Mouse (Mus musculus) embryonic fibroblast, embryonic 13.5 days (primary cell): ENCODE results near the gene Cilp2. TPM values are rescaled to one million over a fixed set of nuclear protein-coding genes. Genes with fewer than 3 reads are reported as not detected.

Experiments
- H3K27ac ChIP-seq: 2 replicates; pipeline ENCODE4 v1.5.1; 2012; ENCODE audit warnings: low read length, control low read depth, inconsistent platforms; ENCODE audit not compliant: insufficient read depth
- H3K4me1 ChIP-seq: 2 replicates; pipeline ENCODE4 v1.6.1; 2011; ENCODE audit warnings: low read length; ENCODE audit not compliant: control insufficient read depth, insufficient read depth
- H3K4me3 ChIP-seq: 2 replicates; pipeline ENCODE4 v1.5.1; 2011; ENCODE audit warnings: mild to moderate bottlenecking, control low read depth, low read length; ENCODE audit not compliant: insufficient read depth
- CTCF ChIP-seq: IDR thresholded peaks from 2 replicates; pipeline ENCODE4 v1.5.1; 2011; ENCODE audit warnings: mild to moderate bottlenecking, control low read depth, low read length, moderate library complexity, borderline replicate concordance; ENCODE audit not compliant: insufficient read depth
- POLR2A ChIP-seq: IDR thresholded peaks from 2 replicates; pipeline ENCODE4 v1.6.1; 2011; ENCODE audit warnings: low read depth, mild to moderate bottlenecking, control low read depth, low read length, moderate library complexity
- polyA plus RNA-seq: library from polyadenylated mRNA; stranded (reverse); fragments of >200 nt; gene quantifications from 2 replicates; pipeline ENCODE4 v1.2.4, GENCODE M21; 2011; ENCODE audit warnings: low read depth; ENCODE audit not compliant: missing spikeins, insufficient read length

The Cilp2 gene
- polyA plus RNA-seq, 1 experiment, result not detected

DNA sequence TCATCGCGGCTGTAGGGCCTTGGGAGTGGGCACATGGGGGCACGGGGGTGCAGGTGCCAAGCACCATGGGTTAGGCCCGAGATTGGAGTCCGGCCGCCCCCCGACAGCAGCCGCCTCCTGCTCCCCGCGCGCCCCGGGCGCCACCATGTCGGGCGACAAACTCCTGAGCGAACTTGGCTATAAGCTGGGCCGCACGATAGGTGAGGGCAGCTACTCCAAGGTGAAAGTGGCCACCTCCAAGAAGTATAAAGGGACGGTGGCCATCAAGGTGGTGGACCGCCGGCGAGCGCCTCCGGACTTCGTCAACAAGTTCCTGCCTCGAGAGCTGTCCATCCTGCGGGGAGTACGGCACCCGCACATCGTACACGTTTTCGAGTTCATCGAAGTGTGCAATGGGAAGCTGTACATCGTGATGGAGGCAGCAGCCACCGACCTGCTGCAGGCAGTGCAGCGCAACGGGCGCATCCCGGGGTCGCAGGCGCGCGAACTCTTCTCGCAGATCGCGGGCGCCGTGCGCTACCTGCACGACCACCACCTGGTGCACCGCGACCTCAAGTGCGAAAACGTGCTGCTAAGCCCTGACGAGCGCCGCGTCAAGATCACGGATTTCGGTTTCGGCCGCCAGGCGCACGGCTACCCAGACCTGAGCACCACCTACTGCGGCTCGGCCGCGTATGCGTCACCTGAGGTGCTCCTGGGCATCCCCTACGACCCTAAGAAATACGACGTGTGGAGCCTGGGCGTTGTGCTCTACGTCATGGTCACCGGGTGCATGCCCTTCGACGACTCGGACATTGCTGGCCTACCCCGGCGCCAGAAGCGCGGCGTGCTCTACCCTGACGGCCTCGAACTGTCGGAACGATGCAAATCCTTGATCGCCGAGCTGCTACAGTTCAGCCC, 14.9 kb upstream of the Cilp2 start, which contains the start of the genes Tssk6, Ndufa13 and Yjefn3:
Tssk6 (plus strand) TSS at position 22 of the 900 bp plus-strand sequence.
Ndufa13 (minus strand) TSS at position 396 of the 900 bp plus-strand sequence.
Yjefn3 (minus strand) TSS at position 550 of the 900 bp plus-strand sequence.
- TF ChIP-seq CTCF (no peak), POLR2A (no peak; the same call in none of the 2 replicates)
- Histone ChIP-seq H3K4me3 (peak within 1 kb of the TSS; percentile 68), H3K27ac (peak within 1 kb of the TSS; percentile 63), H3K4me1 (peaks cover 16% of the 10 kb centered on the region)

DNA sequence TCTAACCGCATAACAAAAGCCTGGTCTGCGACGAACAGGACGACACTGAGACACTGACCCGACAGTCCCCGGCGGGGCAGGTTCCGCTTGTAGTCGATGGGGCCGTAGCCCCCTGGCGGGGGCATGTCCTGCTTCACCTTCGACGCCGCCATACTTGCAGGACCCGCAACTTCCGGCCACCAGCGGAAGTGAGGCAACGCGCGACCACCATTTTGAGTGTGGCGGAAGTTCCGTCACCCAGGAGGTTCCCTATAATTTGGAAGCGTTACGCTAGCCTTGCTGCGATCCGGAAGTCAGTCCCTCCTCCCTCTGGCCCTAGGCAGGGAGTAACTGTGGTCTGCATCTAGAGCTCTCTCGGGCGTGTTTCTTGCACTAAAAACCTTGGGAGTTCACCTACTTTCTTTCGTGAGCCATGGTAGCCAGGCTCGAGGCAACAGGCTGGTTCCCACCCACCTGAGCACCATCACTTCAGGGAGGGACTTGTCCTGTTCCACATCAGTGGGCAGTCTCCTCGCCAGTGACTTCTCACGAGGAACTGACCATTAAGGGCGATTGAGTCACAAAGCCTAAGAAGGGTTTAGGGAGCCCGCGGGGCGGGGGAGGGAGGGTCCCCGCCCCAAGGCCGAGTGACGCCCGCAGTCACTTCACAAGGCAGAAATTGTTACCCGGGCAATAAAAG, 14.1 kb upstream of the Cilp2 start:
- peak overlapping the region; percentile 68 for H3K4me3 ChIP-seq
- H3K27ac ChIP-seq, result peak overlapping the region; percentile 63
- peaks cover 10% of the 10 kb centered on the region for H3K4me1 ChIP-seq
- peak; percentile 74 for TF ChIP-seq POLR2A
- no peak for TF ChIP-seq CTCF

DNA sequence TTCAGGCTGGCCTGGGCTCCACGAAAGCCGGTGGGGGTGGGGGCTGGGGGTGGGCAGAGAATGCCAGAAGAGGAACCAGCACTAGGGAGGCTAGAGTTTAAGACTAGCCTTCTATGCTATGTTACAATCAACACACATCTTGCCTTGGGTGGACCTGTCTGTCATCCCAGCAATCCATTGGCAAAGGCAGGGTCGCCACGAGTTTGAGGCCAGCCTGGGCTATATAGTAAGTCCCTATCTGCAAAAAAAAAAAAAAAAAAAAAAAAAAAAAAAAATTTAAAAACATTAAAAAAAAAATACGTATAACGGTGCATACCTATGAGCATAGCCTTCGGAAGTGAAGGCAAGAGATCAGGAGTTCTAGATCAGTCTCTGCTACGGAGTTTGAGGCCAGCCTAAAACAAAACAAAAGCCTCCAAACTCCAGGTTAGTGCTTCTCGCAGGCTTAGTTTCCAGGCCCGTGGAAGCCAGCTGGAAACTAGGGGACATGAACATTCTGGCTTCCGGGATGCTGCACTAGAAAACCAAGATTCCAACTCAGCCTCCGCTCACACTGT, 13.5 kb upstream of the Cilp2 start:
- peak overlapping the region; percentile 68 for H3K4me3 ChIP-seq
- peaks cover 3% of the 10 kb centered on the region for H3K4me1 ChIP-seq
- H3K27ac ChIP-seq, result peak overlapping the region; percentile 58
- no peak for TF ChIP-seq CTCF
- no peak for TF ChIP-seq POLR2A

DNA sequence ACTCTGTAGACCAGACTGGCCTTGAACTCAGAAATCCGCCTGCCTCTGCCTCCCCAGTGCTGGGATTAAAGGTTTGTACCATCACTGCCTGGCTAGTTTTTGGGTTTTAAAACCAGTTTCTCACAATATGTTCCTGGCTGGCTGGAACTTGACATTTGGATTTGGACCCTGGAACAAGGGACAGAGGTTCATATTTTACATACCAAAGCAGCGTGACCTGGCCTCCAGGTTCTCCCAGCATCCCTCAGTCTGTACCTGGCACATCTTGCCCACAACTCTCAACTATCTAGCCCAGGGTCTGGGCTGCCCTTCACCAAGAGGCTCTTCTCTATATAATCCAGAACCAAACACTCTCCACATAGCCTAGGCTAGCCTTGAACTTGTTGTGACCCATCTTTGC, 12.4 kb upstream of the Cilp2 start:
- H3K4me3 ChIP-seq, result no peak overlapping the region
- H3K4me1 ChIP-seq, result peaks cover 3% of the 10 kb centered on the region; the same call in 1 of the 2 replicates
- TF ChIP-seq CTCF (no peak), POLR2A (no peak)
- H3K27ac ChIP-seq, result no peak overlapping the region

DNA sequence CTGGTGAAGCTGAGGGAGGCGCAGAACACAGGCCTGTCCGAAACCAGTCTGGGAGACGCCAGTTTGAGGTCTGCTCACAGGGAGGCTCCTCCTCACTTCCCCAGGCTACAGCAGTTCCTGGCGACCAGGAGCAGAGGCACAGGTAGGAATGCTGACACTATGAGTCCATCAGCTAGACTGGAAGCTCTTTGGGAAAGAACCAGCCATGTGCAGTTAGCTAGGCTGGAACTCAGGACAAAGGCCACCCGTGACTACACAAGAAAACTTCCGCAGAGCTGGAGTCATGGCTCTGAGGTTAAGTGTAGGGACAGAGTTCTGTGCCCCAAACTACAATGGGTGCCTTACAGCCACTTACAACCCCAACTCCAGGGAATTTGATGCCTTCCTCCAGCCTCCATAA, 10.4 kb upstream of the Cilp2 start:
- H3K4me3 ChIP-seq, result no peak overlapping the region
- no peak overlapping the region for H3K27ac ChIP-seq
- peaks cover 3% of the 10 kb centered on the region; the same call in 1 of the 2 replicates for H3K4me1 ChIP-seq
- no peak for TF ChIP-seq CTCF
- TF ChIP-seq POLR2A, result no peak

DNA sequence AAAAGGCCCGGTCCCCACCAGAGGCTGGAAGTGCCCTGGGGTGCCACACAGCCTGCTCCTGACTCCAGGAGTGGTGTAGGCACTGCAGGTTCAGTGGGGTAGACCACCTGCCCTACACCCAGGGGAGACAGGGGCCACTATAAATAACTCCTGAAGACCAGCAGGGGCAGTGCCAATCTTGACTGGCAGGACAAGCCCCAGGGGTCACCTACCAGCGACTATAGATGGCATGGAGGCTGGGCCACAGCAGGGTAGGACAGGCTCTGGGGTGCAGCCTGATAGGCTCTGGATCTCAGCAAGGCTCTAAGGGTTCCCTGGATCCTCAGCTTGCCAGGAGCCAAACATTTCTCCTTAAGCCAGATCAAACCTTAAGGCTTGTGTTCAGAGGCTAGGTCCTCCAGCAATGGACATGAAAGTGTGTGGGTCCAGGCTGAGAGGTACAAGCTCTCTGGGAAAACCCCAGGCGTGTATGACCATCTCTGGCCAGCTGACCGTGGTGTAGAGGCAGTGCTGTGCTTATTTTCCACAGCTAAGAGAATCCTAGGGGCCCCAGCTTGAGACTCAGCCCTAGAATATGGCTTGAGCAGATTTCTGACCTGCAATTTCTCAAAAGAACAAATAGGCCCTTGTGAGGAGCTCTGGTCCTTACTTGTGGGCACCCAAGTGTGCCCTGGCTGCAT, 8.4 kb upstream of the Cilp2 start:
- TF ChIP-seq CTCF, result no peak
- Histone ChIP-seq H3K4me3 (no peak overlapping the region), H3K4me1 (peaks cover 3% of the 10 kb centered on the region; the same call in 1 of the 2 replicates), H3K27ac (no peak overlapping the region)

DNA sequence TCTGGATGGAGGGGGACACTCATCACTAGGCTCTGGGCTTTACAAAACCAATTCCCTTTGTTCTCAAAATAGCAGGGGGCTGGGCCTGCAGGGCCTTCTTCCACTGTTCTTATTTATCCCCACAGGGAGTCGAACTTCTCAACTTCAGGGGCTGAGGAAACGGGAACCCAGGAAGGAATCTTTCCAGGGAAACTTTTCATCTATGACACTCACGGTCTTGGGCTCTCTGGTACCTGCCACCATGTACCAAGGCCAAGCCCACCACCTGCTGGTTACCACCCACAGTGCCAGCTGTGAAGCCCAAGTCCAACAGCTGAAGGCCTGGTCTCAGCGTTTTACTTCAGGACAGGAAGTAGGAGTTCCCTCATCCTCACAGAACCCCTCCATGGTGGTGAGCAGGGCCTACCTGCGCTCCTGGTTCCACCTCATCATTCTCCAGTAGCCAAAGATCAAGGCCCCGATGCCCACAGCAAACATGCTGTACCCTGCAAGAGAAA, 7.4 kb upstream of the Cilp2 start:
- H3K27ac ChIP-seq, result no peak overlapping the region
- TF ChIP-seq POLR2A, result no peak
- TF ChIP-seq CTCF, result no peak
- no peak overlapping the region for H3K4me3 ChIP-seq
- no peaks in the 10 kb centered on the region for H3K4me1 ChIP-seq

DNA sequence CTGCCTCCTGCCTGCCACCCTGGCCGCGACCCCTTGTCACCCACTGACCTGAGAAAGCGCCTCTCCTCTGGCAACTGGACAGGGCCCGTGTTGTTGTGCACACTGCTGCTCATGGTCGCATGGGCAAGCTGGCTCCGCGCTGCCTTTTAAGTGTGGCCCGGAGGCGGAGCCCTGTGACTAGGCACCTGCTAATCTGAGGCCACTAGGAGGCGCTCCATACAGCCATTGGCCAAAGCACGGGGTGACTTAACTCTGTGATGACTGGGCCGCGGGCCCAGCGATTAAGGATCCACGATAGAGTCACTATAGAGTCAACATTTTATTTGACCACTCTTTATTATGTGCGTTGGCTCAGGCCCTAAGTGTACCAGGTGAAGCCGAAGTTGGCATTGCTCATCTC, 6.4 kb upstream of the Cilp2 start:
- H3K4me1 ChIP-seq, result no peaks in the 10 kb centered on the region
- H3K27ac ChIP-seq, result no peak overlapping the region
- TF ChIP-seq POLR2A, result no peak
- peak; percentile 36; the same call in 1 of the 2 replicates for TF ChIP-seq CTCF

DNA sequence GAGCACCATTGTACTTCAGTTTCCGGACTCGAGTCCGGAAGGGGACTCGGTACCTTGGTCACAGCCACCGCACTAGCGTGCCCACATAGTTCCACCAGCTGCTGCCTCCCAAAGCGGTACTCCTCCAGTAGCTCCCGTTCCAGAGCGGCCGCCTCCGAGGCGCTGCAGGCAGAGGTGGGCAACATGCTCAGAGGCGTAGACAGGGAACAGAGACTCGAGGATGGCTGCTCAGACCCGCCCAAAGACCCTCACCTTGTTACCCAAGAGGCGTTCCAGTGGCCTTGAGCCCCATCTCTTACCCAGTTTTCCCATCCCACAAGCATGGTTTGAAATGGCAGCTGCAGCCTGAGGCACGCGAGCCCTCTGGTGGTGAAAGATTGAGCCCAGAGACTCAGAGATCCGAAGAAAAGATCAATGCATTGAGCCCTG, 3.3 kb upstream of the Cilp2 start:
- Histone ChIP-seq H3K4me3 (no peak overlapping the region), H3K27ac (no peak overlapping the region), H3K4me1 (no peaks in the 10 kb centered on the region)
- TF ChIP-seq POLR2A, result no peak
- TF ChIP-seq CTCF, result peak; percentile 64; the same call in 1 of the 2 replicates

More for the DNA sequence above, 6.4 kb upstream of the Cilp2 start:
- H3K4me3 ChIP-seq, result no peak overlapping the region
